Mouse (Mus musculus) testis, adult 2 months (tissue): Measurements from ENCODE around the gene Immp2l. TPM values are rescaled to one million over a fixed set of nuclear protein-coding genes. Genes with fewer than 3 reads are reported as not detected.

ENCODE experiments used
- H3K27ac ChIP-seq: fragments of 200-500 bp; 2 replicates; pipeline ENCODE4 v1.5.1; 2012; ENCODE audit warnings: low read depth, low read length; ENCODE audit not compliant: control insufficient read depth, insufficient read depth
- H3K27me3 ChIP-seq: fragments of 200-500 bp; 2 replicates; pipeline ENCODE4 v1.6.1; 2012; ENCODE audit warnings: mild to moderate bottlenecking, low read length, moderate library complexity; ENCODE audit not compliant: control insufficient read depth, insufficient read depth
- H3K36me3 ChIP-seq: fragments of 200-500 bp; 2 replicates; pipeline ENCODE4 v1.6.1; 2012; ENCODE audit warnings: mild to moderate bottlenecking, low read length; ENCODE audit not compliant: control insufficient read depth, insufficient read depth
- H3K4me1 ChIP-seq: fragments of 200-500 bp; 2 replicates; pipeline ENCODE4 v1.6.1; 2012; ENCODE audit warnings: low read length; ENCODE audit not compliant: control insufficient read depth, insufficient read depth
- H3K4me3 ChIP-seq: fragments of 200-500 bp; 2 replicates; pipeline ENCODE4 v1.5.1; 2012; ENCODE audit warnings: low read depth, mild to moderate bottlenecking, low read length, moderate library complexity, mixed read lengths; ENCODE audit not compliant: control insufficient read depth
- CTCF ChIP-seq: fragments of 200-500 bp; IDR thresholded peaks from 2 replicates; pipeline ENCODE4 v1.5.1; 2012; ENCODE audit warnings: low read depth, mild to moderate bottlenecking, inconsistent platforms, low read length, moderate library complexity; ENCODE audit not compliant: control insufficient read depth, insufficient read depth, insufficient replicate concordance
- POLR2A ChIP-seq: fragments of 200-500 bp; IDR thresholded peaks from 2 replicates; pipeline ENCODE4 v1.6.1; 2012; ENCODE audit warnings: low read depth, mild to moderate bottlenecking, inconsistent platforms, low read length, moderate library complexity; ENCODE audit not compliant: control insufficient read depth
- polyA plus RNA-seq: library from polyadenylated mRNA; depleted of rRNA; stranded (reverse); fragments of >200 nt; gene quantifications from 2 replicates; pipeline ENCODE4 v1.2.3, GENCODE M21; 2012

Immp2l gene
- polyA plus RNA-seq, 1 experiment: 45.4 TPM

- Histone ChIP-seq H3K4me3 (no peak overlapping the region), H3K4me1 (peaks cover 5% of the 10 kb centered on the region), H3K36me3 (no peaks in the 10 kb centered on the region; the same call in 1 of the 2 replicates), H3K27me3 (no peaks in the 10 kb centered on the region), H3K27ac (no peak overlapping the region)
- TF ChIP-seq CTCF (no peak), POLR2A (no peak)
Measured at GRCm38 (mm10) chr12:41031119-41031518, 7.2 kb downstream of the Immp2l start.

- Histone ChIP-seq H3K27me3 (no peaks in the 10 kb centered on the region), H3K36me3 (no peaks in the 10 kb centered on the region), H3K4me1 (no peaks in the 10 kb centered on the region), H3K4me3 (no peak overlapping the region), H3K27ac (no peak overlapping the region)
- no peak for TF ChIP-seq POLR2A
Measured at GRCm38 (mm10) chr12:41033196-41033595, 9.3 kb downstream of the Immp2l start.

- no peak overlapping the region for H3K4me3 ChIP-seq
- H3K27ac ChIP-seq: no peak overlapping the region
- no peaks in the 10 kb centered on the region for H3K4me1 ChIP-seq
- no peaks in the 10 kb centered on the region for H3K36me3 ChIP-seq
- no peak for TF ChIP-seq POLR2A
- TF ChIP-seq CTCF: no peak
- no peaks in the 10 kb centered on the region for H3K27me3 ChIP-seq
Measured at GRCm38 (mm10) chr12:41039834-41040233, 15.9 kb downstream of the Immp2l start.

- Histone ChIP-seq H3K27me3 (no peaks in the 10 kb centered on the region), H3K4me1 (no peaks in the 10 kb centered on the region), H3K27ac (no peak overlapping the region), H3K4me3 (no peak overlapping the region), H3K36me3 (no peaks in the 10 kb centered on the region)
- no peak for TF ChIP-seq POLR2A
- TF ChIP-seq CTCF: no peak
Measured at GRCm38 (mm10) chr12:41041737-41042136, 17.8 kb downstream of the Immp2l start.

GRCm38 (mm10) chr12:41044493-41045132 lies 20.7 kb downstream of the Immp2l start:
- Histone ChIP-seq H3K4me1 (no peaks in the 10 kb centered on the region), H3K27ac (no peak overlapping the region)
- no peak for TF ChIP-seq CTCF
- TF ChIP-seq POLR2A: no peak

GRCm38 (mm10) chr12:41047085-41047766 lies 23.3 kb downstream of the Immp2l start:
- no peaks in the 10 kb centered on the region for H3K27me3 ChIP-seq
- no peaks in the 10 kb centered on the region for H3K4me1 ChIP-seq
- H3K36me3 ChIP-seq: no peaks in the 10 kb centered on the region
- H3K27ac ChIP-seq: no peak overlapping the region
- TF ChIP-seq POLR2A (no peak), CTCF (no peak)
- no peak overlapping the region for H3K4me3 ChIP-seq

More at GRCm38 (mm10) chr12:41044493-41045132, 20.7 kb downstream of the Immp2l start:
- Histone ChIP-seq H3K36me3 (no peaks in the 10 kb centered on the region), H3K27me3 (no peaks in the 10 kb centered on the region), H3K4me3 (no peak overlapping the region)

GRCm38 (mm10) chr12:41050945-41051344 lies 27.1 kb downstream of the Immp2l start:
- H3K27ac ChIP-seq: no peak overlapping the region
- no peaks in the 10 kb centered on the region for H3K36me3 ChIP-seq
- TF ChIP-seq CTCF (no peak), POLR2A (no peak)
- no peaks in the 10 kb centered on the region for H3K4me1 ChIP-seq
- no peak overlapping the region for H3K4me3 ChIP-seq
- no peaks in the 10 kb centered on the region for H3K27me3 ChIP-seq
